Mouse (Mus musculus) limb, embryonic 14.5 days (tissue): ENCODE measurements at regions not wholly inside any gene's neighbourhood (a gene's known extent, or its start where the extent isn't known, plus 50 kb on each side); places are given as distances from the start of the nearest gene placed in this dataset.

Experiments used
- ATAC-seq: fragments of 200-750 bp; cut with Nextera tagmentation; 2 replicates; pipeline ENCODE4 v1.8.0; 2017; ENCODE audit warnings: low read depth, moderate number of reproducible peaks, moderate TSS enrichment; ENCODE audit not compliant: low FRiP score
- DNase-seq: peaks from one replicate; pipeline ENCODE4 v3.0.0-alpha.2; 2015; ENCODE audit warnings: low spot score
- H3K27ac ChIP-seq: fragments of 300-500 bp; sonication (generic); replicated peaks from 2 replicates; pipeline ENCODE4 v1.5.1; 2014; ENCODE audit warnings: low read depth, mild to moderate bottlenecking, low read length, moderate library complexity, mixed read lengths
- H3K27me3 ChIP-seq: fragments of 300-500 bp; sonication (generic); 2 replicates; pipeline ENCODE4 v1.6.1; 2014; ENCODE audit warnings: low read length, mixed read lengths; ENCODE audit not compliant: control insufficient read depth, insufficient read depth
- H3K36me3 ChIP-seq: fragments of 300-500 bp; sonication (generic); 2 replicates; pipeline ENCODE4 v1.6.1; 2014; ENCODE audit warnings: mild to moderate bottlenecking, low read length, moderate library complexity, mixed read lengths; ENCODE audit not compliant: control insufficient read depth, insufficient read depth
- H3K4me1 ChIP-seq: fragments of 300-500 bp; sonication (generic); 2 replicates; pipeline ENCODE4 v1.6.1; 2014; ENCODE audit warnings: antibody characterized with exemption, low read length, mixed read lengths; ENCODE audit not compliant: control insufficient read depth, insufficient read depth
- H3K4me2 ChIP-seq: fragments of 300-500 bp; sonication (generic); replicated peaks from 2 replicates; pipeline ENCODE4 v1.6.1; 2014; ENCODE audit warnings: low read depth, mild to moderate bottlenecking, low read length, moderate library complexity; ENCODE audit not compliant: severe bottlenecking
- H3K4me3 ChIP-seq: fragments of 300-500 bp; sonication (generic); replicated peaks from 2 replicates; pipeline ENCODE4 v1.5.1; 2014; ENCODE audit warnings: low read length
- H3K9ac ChIP-seq: fragments of 300-500 bp; sonication (generic); 2 replicates; pipeline ENCODE4 v1.6.1; 2014; ENCODE audit warnings: mild to moderate bottlenecking, low read depth, low read length, moderate library complexity; ENCODE audit not compliant: severe bottlenecking
- H3K9me3 ChIP-seq: fragments of 300-500 bp; sonication (generic); 2 replicates; pipeline ENCODE4 v1.6.1; 2016; ENCODE audit warnings: low read length; ENCODE audit not compliant: control insufficient read depth
- POLR2A ChIP-seq: fragments of 200-500 bp; IDR thresholded peaks from 2 replicates; pipeline ENCODE4 v1.8.0; 2012; ENCODE audit warnings: inconsistent platforms, mild to moderate bottlenecking, moderate library complexity, borderline replicate concordance; ENCODE audit not compliant: insufficient read depth, insufficient read length; ENCODE audit errors: extremely low read depth
- WGBS: fragments of 180-500 bp; shearing (Covaris S2); extraction: QIAGEN DNeasy Blood & Tissue Kit; methylation state at CpG from one replicate; pipeline ENCODE4 v1.1.7; 2014; 5-methylcytosine and 5-hydroxymethylcytosine counted together

- no peak for ATAC-seq
- H3K9me3 ChIP-seq = no peaks in the 10 kb centered on the region
- H3K4me2 ChIP-seq = no peak overlapping the region
- H3K4me1 ChIP-seq = 0 out of 2 replicates have a peak, but pooled peaks cover 2% of the 10 kb centered on the region
- no peak overlapping the region for H3K4me3 ChIP-seq
- H3K36me3 ChIP-seq = no peaks in the 10 kb centered on the region
- no peak overlapping the region for H3K9ac ChIP-seq
- H3K27ac ChIP-seq = no peak overlapping the region
- no peak for TF ChIP-seq POLR2A
- no peak for DNase-seq
- WGBS = 85% methylated on average over 3 of the region's 3 CpGs
- no peaks in the 10 kb centered on the region for H3K27me3 ChIP-seq
Measured at GRCm38 (mm10) chr14:14643533-14643932, 58.5 kb upstream of the Slc4a7 start.

- ATAC-seq (no peak), DNase-seq (no peak)
- no peak overlapping the region for H3K9ac ChIP-seq
- H3K27ac ChIP-seq = no peak overlapping the region
- no peaks in the 10 kb centered on the region for H3K36me3 ChIP-seq
- H3K4me3 ChIP-seq = no peak overlapping the region
- TF ChIP-seq POLR2A = no peak
- no peak overlapping the region for H3K4me2 ChIP-seq
- H3K9me3 ChIP-seq = no peaks in the 10 kb centered on the region
- WGBS = 74% methylated on average over 3 of the region's 3 CpGs
- no peaks in the 10 kb centered on the region for H3K4me1 ChIP-seq
- no peaks in the 10 kb centered on the region for H3K27me3 ChIP-seq
Measured at GRCm38 (mm10) chr14:14645084-14645483, 57.0 kb upstream of the Slc4a7 start.
